Mouse (Mus musculus): ENCODE measurements around the gene Olfr1291-ps1.

Gene Olfr1291-ps1

GRCm38 (mm10) chr2:111496880-111497279 is at the start of gene Olfr1291-ps1:
Gene Olfr1291-ps1, plus strand, starts transcription at chr2:111497180.
- DNase-seq (ENCODE audit: low spot score): no peak

- no peak for DNase-seq (ENCODE audit: low spot score)
Observed at GRCm38 (mm10) chr2:111448842-111449241, 48.1 kb upstream of the Olfr1291-ps1 start, which contains the start of gene Olfr1287. Gene Olfr1287, plus strand, starts transcription at chr2:111449142.

DNA sequence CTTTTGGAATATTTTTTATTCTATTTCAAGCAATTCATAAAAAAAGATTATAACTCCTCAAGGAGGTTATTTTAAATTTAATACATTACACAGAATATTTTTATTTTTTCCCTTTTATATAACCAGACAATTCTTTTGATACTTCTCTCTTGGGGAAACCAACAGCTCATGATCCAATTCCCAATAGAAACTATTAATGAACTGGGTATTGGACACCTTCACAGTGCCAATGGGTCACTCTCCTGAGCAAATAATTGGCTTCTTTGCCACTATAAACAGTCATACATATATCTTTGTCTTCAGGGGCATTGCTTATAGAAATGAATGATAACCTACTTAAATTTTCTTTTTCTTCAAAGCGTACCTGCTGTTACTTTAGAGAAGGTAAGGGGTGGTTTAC is 23.2 kb upstream of the Olfr1291-ps1 start, which contains the start of gene Olfr1288:
TSS of gene Olfr1288 (plus strand) at position 301 of the 400 bp plus-strand sequence.
- no peak for DNase-seq (ENCODE audit: low spot score)

GRCm38 (mm10) chr2:111480519-111480918 is 16.5 kb upstream of the Olfr1291-ps1 start, which contains the start of gene Olfr1289:
Gene Olfr1289, plus strand, starts transcription at chr2:111480819.
- no peak for DNase-seq (ENCODE audit: low spot score)

DNA sequence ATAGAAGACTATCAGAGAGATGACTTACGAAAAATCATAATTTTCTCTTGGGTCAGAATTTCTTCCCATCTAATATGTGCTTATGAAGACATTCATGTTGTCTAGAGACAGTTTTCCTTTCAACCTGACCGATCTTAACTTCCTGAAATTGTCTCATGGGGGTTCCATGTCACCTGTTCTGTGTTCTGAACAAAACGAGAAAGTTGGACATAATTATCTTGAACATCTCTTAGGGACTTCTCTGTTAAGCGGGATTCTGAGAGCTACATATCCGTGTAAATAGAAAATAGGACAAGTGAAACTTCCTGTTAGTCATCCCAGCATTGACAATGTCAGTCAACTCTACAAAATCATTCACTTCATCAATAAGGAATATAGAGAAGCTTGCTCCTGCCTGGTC is 3.3 kb upstream of the Olfr1291-ps1 start, which contains the start of gene Olfr1290:
TSS of gene Olfr1290 (minus strand) at position 101 of the 400 bp plus-strand sequence.
- DNase-seq (ENCODE audit: low spot score): no peak

- DNase-seq (ENCODE audit: low spot score): no peak
Observed at GRCm38 (mm10) chr2:111517451-111517850, 20.5 kb downstream of the Olfr1291-ps1 start.

GRCm38 (mm10) chr2:111524903-111525302 is 27.9 kb downstream of the Olfr1291-ps1 start, which contains the start of gene Olfr1293-ps:
Gene Olfr1293-ps, plus strand, starts transcription at chr2:111525203.
- DNase-seq (ENCODE audit: low spot score): no peak

GRCm38 (mm10) chr2:111540191-111540590 is 43.2 kb downstream of the Olfr1291-ps1 start, which contains the start of gene Olfr1294:
Gene Olfr1294, minus strand, starts transcription at chr2:111540291.
- no peak for DNase-seq (ENCODE audit: low spot score)
